Mouse (Mus musculus): ENCODE measurements around the gene Rasgrp4.
A peak's percentile ranks its signal among the peaks of the same experiment; 100 is the strongest.

Rasgrp4 gene

GRCm38 (mm10) chr7:29146625-29147367, 12.1 kb downstream of the Rasgrp4 start:
- no peak for DNase-seq (ENCODE audit: low spot score)

GRCm38 (mm10) chr7:29148771-29149170, 14.1 kb downstream of the Rasgrp4 start:
- no peak for DNase-seq (ENCODE audit: low spot score)

GRCm38 (mm10) chr7:29151486-29151885, 16.8 kb downstream of the Rasgrp4 start:
- no peak for DNase-seq (ENCODE audit: low spot score)

- DNase-seq (ENCODE audit: low spot score) = no peak
Observed at GRCm38 (mm10) chr7:29154018-29154720, 19.5 kb downstream of the Rasgrp4 start.

- DNase-seq (ENCODE audit: low spot score) = peak; percentile 88
Observed at GRCm38 (mm10) chr7:29155196-29155837, 20.7 kb downstream of the Rasgrp4 start.

- DNase-seq (ENCODE audit: low spot score) = peak; percentile 91
Observed at GRCm38 (mm10) chr7:29155838-29156782, 21.5 kb downstream of the Rasgrp4 start, which contains the start of gene Fam98c. TSS of gene Fam98c (minus strand) at chr7:29156234.

- DNase-seq (ENCODE audit: low spot score) = no peak
Observed at GRCm38 (mm10) chr7:29158264-29158663, 23.6 kb downstream of the Rasgrp4 start.

GRCm38 (mm10) chr7:29162294-29162693, 27.6 kb downstream of the Rasgrp4 start:
- no peak for DNase-seq (ENCODE audit: low spot score)

- peak; percentile 52 for DNase-seq (ENCODE audit: low spot score)
Observed at GRCm38 (mm10) chr7:29162750-29163525, 28.3 kb downstream of the Rasgrp4 start.

- DNase-seq (ENCODE audit: low spot score) = no peak
Observed at GRCm38 (mm10) chr7:29167656-29168055, 33.0 kb downstream of the Rasgrp4 start.

GRCm38 (mm10) chr7:29168121-29168695, 33.6 kb downstream of the Rasgrp4 start:
- DNase-seq (ENCODE audit: low spot score) = peak; percentile 17

- DNase-seq (ENCODE audit: low spot score) = no peak
Observed at GRCm38 (mm10) chr7:29168791-29169230, 34.2 kb downstream of the Rasgrp4 start.

GRCm38 (mm10) chr7:29169231-29170065, 34.8 kb downstream of the Rasgrp4 start:
- DNase-seq (ENCODE audit: low spot score) = peak; percentile 94

- DNase-seq (ENCODE audit: low spot score) = peak; percentile 89
Observed at GRCm38 (mm10) chr7:29170066-29170754, 35.6 kb downstream of the Rasgrp4 start, which contains the start of the genes Ggn and Spred3. TSS of gene Ggn (plus strand) at chr7:29170210. TSS of gene Spred3 (minus strand) at chr7:29170411.

GRCm38 (mm10) chr7:29170755-29171561, 36.3 kb downstream of the Rasgrp4 start:
- peak; percentile 79 for DNase-seq (ENCODE audit: low spot score)

- DNase-seq (ENCODE audit: low spot score) = no peak
Observed at GRCm38 (mm10) chr7:29171562-29172097, 37.0 kb downstream of the Rasgrp4 start.

GRCm38 (mm10) chr7:29172390-29173016, 37.9 kb downstream of the Rasgrp4 start:
- no peak for DNase-seq (ENCODE audit: low spot score)

Data from embryo, embryonic 10.5 days (tissue).